Mouse (Mus musculus) lung, postnatal 0 days (tissue): ENCODE data around the gene Mex3d.

Experiments used
- CTCF ChIP-seq: IDR thresholded peaks from 2 replicates; pipeline ENCODE4 v1.5.1; 2016; ENCODE audit warnings: antibody characterized with exemption, mild to moderate bottlenecking
- EP300 ChIP-seq: IDR thresholded peaks from 2 replicates; pipeline ENCODE4 v1.6.1; 2016; ENCODE audit warnings: antibody characterized with exemption, mild to moderate bottlenecking, control low read depth

GRCm38 (mm10) chr10:80390697-80391096 is 3.2 kb upstream of the Mex3d start:
- no peak for TF ChIP-seq CTCF
- TF ChIP-seq EP300, result no peak
